Mouse (Mus musculus): ENCODE measurements at regions not wholly inside any gene's neighbourhood (a gene's known extent, or its start where the extent isn't known, plus 50 kb on each side); places are given as distances from the start of the nearest gene placed in this dataset.
"Not testable (repeated sequence)": the region's sequence is repeated elsewhere in the genome, so short reads cannot be mapped to it uniquely, and the experiment has no call there.

DNA sequence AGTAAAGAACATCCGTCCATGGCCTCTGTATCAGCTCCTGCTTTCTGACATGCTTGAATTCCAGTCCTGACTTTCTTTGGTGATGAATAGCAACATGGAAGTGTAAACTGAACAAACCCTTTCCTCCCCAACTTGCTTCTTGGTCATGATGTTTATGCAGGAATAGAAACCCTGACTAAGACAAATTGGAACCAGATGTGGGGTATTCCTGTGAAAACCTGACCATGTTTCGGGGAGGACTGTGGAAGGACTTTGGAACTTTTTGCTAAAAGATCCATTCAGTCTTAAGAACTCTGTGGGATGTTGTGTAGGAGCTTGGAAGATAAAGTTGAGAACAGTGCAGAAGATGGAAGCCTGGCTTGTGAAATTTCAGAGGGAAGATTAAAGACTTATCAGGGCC is 410.0 kb downstream of the Kif2b start:
- DNase-seq = not testable (repeated sequence)

DNA sequence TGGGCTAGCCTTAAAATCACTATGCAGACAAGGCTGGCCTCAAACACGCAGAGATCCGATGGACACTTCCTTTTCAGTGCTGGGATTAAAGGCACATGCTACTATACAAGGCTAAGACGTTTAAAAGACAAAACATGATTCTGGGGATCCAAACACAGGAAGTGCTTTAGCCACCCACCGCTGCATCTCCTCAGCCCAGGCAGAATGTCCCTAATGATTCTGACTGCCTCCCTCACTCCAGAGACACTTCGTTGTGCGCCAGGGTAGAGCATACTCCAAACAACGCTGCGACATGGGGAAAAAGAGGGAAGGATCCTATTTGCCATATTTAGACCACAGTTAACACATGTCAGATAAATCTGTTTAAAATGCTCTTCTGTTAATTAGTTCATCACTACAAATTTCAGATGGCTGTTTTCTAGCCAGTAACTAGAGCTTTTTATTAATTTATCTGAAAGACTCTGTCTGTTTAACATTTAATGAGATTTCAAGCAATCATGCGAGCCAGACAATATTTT is 443.5 kb downstream of the Kif2b start:
- DNase-seq = no peak

DNA sequence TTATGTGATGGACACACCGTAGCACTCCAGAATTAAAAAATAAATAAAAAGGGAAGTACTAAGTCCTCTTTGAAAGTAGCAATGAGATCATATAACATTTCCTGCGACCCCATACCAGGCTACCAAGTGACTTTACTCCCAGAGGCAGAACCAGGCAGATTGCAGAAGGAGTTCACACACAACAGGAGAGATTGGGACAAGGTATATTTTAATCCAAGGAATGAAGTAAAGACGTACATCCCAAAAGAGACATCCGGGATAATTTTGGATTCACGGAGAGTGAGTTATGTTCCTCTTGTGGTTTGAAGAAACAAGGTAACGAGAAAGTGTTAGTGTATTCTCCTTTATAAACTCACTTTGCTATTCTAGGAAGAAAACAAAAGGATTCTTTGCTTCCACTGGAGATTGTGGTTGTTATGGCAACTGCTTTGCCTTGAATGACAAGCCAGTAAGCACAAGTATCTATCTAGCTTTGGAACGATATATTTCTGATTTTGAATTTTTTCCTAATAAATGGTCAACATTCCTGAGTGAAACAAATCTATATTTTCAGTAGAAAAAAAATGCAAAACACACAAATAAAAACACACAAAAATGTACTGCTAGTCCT is 444.5 kb downstream of the Kif2b start:
- DNase-seq = no peak

DNA sequence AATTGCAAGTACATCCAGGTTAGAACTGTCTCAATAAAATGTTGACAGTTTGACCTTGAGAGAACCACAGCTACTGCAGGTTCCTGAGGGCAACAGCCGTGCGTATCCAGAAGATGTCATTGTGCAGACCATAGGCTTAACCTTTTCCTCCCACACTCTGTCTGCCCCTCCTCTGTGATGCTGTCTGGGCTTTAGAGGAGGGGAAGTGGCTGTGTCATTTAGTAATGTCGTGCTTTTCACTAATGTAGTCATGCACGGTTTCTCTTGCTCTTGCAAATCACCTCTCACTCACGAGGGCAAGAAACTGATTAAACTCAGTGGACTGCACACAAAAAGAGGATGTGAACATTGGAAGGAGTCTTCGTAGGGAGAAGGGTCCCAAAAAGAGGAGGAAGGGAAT is 443.8 kb upstream of the Tom1l1 start:
- no peak for DNase-seq

DNA sequence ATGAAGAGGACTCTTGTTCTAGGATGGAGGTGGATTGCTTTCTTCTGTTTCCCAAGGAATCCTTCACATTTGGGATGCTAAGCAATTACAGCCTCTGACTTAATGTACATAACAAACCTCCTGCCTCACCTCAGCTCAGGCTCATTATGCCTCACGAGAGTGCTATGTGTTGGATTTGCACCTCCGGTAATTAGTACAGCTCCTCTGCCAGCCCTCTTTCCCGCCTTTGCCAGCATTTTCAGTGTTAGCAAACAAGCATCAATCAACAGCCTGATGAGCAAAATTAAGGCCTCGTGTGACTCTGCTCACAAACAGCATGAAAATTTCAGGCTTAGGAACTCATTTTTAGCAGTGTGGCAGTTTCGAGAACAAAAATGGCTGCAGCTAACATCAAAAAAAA is 410.0 kb upstream of the Tom1l1 start:
- DNase-seq = no peak

DNA sequence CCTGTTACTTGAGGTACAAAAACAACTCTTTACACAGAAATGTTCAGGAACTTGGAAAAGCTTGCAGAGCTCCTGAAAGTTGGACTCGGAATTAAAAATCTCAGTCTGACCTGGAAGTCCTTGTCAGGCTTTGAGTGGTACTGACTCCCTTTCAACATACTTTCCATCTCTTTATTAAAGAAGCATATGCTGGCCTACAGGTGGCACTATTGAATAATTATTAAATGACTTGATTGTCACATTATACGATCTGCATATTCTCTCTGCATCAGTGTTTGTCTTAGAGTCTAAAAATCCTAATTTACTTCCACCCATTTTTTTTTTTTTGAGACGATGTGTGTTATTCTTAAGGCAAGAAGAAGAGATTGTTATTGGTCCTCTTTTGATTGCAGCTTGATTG is 409.4 kb upstream of the Tom1l1 start:
- no peak for DNase-seq

DNA sequence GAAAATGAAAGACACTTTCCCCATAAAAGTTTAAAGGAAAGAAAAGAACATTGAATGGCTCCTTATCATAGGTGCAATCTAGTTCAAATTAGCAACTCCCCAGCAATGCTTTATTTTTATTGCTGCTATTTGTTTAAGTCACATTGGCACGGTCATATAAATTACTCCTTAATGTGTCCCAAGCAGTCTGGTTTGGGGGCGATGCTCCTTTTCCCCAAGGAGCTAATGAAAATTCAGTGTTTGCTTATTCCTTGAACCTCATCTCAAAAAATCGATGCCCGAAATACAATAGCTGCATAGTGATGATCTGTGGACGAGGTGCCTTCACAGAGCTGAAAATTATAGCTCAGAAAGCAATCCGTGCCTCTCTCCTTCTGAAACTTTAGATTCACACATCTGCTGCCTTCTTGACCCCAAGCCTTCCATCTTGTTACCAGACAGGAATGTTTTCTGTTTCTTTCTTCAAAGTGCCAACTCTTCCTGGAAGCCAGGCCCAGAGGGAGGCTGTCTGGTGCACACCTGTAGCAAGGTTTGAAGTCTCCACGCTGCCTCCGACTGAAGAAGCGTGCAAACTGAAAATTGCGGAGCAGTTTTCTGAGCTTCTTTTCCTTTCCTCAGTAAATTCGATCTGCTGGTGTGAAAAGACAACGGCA is 408.0 kb upstream of the Tom1l1 start:
- no peak for DNase-seq

DNA sequence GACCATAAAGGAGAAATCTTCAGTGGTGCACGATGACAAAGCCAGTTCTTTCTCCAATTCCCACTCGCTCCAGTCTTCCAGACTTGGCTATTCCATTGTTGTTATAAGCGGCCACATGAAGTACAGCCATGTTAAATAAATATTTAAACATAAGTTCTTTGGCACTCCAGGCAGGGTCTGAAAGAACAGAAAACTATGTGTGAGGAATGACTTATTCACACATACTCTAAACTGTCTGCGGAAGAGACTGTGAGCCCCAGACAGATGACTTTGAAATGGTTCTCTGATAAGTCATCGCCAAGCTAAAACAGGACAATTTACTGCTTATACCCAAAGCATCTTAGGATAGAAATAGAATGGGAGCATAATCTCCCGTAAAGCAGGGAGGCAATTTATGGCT is 377.2 kb upstream of the Tom1l1 start:
- no peak for DNase-seq

DNA sequence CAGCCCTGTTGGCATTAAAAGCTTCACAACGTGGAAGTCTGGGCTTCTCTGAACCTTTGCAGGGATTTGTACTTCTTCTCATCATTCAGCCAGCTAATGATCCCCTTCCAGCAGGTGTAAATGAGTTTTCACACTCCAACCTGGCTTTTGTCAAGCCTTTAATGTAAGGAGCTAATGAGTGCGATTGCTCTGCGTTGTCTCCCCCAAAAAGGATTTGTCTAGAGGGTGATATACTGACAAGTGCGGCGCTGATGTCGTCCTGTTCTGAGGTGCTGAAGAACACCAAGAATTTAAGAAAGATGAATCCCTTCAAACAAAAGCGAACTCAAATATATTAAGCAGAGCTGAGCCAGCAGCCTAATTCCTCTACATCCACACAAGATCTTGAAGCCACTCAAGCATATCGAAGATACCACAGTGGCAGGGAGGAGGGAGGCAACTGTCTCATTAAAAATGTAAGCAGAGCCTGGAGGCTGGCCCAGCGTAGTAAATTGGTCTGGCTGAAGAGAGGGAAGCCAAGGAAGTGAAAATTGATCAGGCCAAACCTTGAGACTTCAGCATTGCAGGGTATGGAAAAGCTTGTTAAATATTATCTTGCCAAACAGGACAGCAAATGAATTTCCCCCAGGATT is 368.9 kb upstream of the Tom1l1 start:
- DNase-seq = no peak

DNA sequence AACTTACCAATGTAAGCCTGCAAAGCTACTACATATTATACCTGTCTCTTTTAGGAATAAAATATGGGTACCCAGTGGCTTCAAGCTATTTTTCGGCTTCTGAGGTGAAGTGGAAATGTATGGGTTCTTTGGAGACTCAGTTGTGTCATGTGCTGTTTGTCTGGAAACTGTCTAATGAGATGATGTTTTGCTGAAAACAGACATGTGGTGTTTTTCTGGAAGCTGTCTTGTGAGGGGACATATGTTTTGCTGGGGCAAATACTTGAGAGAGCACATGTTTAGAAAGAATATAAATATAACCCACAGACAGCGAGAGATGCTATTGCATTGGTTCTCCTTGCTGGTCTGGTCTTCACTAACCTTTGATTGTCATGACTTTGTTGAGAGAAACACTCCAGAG is 365.2 kb upstream of the Tom1l1 start:
- DNase-seq = no peak

DNA sequence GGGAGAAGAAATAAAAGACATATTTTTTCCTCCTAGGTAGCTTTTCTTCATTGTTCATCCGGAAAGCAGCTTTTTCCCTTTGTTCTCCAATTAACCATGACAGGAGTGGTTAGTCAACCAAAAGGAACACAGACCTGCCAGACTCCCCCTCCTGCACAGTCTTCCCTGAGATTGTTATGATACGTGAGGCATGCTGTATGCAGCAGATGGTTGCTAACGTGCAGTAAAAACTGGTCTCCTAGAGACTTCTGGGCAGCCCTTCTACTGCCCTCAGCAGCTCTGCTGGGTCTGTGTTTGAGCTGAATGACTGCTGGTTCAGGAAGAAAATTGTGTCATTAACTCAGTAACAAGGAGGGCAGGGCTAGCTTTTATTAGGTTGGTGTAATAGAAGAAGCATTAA is 363.5 kb upstream of the Tom1l1 start:
- no peak for DNase-seq

DNA sequence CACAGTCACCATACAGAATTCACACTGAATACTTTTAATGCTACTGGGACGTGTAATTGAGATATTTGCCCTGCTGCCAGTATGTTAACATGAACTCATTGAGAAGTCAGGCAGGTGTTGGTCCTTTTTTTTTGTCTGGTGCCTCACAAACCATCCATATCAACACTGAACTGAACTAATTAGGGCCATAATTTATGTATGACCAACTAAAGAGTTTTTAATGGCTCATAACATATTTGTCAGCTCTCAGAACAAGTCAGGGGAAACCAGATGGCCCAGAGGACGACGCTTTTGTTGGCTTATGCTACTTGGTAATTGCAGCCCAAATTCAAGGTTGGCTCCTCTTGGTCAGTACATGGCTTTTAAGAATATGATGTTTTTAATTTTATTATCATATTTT is 353.3 kb upstream of the Tom1l1 start:
- DNase-seq = no peak

Data from kidney, adult 8-10 months (tissue).